Mouse (Mus musculus): ENCODE results near the gene Tvp23a. TPM values are rescaled to one million over a fixed set of nuclear protein-coding genes. Genes with fewer than 3 reads are reported as not detected.

The Tvp23a gene
- 27.4 and 32.4 TPM in 2 replicates for polyA plus RNA-seq (2012; rRNA removed)

- peak; percentile 79 to 96 for DNase-seq (ENCODE audit: extremely low spot score in 1 of 2, low spot score in 1 of 2)
These were observed at the start of gene Tvp23a for GRCm38 (mm10) chr16:10447264-10447594. Tvp23a (minus strand) TSS chr16:10447362.

GRCm38 (mm10) chr16:10495824-10496298 lies 48.7 kb upstream of the Tvp23a start:
- no peak for DNase-seq (ENCODE audit: extremely low spot score in 1 of 2, low spot score in 1 of 2)

- DNase-seq (ENCODE audit: extremely low spot score in 1 of 2, low spot score in 1 of 2): no peak
These were observed 45.4 kb upstream of the Tvp23a start for GRCm38 (mm10) chr16:10492587-10492986.

GRCm38 (mm10) chr16:10491716-10492115 lies 44.6 kb upstream of the Tvp23a start:
- DNase-seq (ENCODE audit: extremely low spot score in 1 of 2, low spot score in 1 of 2): no peak

DNA sequence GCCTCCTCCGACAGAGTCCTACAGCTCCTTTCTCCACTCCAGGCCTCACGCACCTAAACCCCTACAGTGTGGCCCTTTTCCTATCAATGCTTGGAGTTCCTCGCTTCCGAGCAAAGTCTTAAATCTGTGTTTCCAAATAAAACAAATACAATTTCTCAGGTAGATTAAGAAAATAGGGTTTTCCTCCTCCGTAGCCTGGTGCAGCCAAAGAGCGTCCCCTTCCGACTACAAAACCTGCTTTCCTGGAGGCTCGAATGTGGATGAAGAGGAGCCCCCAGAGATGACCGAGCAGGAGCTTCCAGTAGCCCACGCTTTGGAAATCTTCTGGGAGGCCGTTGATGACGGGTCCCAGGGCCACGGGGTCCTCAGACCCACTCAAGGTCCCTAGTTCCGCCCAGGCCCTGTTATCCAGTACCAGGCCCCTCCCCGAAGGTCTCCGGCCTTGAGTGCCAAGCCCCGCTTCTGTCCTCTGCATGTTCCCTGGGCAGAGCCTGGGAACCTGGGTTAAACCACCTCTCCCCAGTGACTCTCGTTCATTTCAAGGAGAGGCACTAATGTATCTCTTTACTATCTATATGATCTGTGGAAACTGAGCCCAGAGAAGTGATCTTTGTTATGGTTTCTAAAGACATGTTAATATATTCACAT lies 43.5 kb upstream of the Tvp23a start:
- DNase-seq (ENCODE audit: extremely low spot score in 1 of 2, low spot score in 1 of 2): no peak

DNA sequence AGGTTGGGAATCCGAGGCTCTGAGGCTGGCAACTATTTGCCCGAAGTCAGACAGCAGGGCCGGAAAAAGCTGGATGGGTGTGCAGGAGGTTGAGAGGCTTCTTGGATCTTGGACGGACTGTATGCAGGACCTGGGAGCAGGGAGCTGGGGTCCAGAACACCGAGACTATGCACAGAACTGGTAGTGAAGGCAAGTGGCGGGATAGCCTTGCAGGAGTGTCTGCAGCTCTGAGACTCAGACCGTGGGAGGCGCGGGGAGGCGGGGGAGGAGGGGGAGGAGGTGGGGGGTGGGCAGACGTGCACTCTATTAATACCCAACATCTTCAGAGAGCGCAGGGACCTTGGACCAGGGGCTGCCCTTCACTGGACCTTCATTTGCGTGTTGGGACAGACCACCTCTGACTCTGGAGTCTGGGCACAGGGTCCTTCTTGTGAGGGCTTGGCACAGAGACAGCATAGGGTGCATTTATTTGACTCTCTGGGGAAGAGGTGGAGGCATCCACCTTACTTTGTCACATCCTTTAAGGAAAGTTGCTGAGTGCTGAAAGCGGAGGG lies 42.8 kb upstream of the Tvp23a start:
- no peak for DNase-seq (ENCODE audit: extremely low spot score in 1 of 2, low spot score in 1 of 2)

DNA sequence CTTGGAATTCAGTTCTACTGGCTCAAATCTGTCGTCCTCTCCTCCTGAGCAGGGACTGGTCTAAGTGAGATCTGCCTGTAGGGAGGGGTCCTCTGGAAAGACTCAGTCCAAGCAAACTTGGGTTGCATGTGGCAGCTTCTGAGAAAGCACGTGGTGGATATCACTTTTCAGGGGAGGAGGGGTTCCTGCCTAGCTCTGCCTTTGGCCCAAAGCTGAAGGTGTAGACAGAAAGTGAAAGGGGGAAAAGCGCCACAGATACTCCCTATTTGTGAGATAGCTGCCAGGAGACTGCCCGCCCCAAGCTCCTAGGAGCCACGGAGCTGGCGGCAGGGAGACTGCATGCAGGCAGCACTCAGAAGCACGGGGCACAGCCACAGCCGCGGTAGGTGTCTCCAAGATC lies 42.3 kb upstream of the Tvp23a start:
- DNase-seq (ENCODE audit: extremely low spot score in 1 of 2, low spot score in 1 of 2): no peak

DNA sequence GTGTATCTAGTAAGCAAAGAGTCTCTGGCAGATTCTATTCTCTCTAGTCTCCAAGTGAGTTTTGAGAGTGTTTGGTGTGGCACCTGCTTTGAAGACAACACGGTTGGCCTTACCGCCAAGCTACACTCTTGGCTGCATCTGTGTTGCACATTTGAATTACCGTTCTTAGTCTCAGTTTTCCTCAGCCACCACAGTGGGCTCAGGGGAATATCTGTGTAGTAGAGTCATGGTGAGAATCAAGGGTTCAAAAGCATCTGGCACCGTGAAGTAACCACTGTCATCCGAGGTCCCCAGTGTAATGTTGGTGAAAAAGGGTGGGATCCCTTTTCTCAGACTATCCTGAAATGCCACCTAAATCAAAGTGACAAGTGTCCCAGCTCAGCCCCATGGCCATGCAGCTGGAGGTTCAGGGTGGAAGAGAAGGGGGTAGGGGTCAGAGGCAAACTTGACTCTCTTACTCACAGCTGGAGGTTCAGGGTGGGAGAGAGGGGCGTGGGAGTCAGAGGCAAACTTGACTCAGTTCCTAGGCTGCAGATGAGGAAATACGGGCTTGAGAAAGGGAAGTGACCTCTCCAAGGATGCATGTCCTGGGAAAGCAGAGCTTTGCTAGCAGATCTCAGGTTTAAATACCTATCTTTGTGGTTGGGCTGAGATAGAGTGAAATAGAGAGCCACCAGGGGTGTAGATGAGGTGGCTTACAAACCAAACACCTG lies 41.8 kb upstream of the Tvp23a start:
- no peak for DNase-seq (ENCODE audit: extremely low spot score in 1 of 2, low spot score in 1 of 2)

DNA sequence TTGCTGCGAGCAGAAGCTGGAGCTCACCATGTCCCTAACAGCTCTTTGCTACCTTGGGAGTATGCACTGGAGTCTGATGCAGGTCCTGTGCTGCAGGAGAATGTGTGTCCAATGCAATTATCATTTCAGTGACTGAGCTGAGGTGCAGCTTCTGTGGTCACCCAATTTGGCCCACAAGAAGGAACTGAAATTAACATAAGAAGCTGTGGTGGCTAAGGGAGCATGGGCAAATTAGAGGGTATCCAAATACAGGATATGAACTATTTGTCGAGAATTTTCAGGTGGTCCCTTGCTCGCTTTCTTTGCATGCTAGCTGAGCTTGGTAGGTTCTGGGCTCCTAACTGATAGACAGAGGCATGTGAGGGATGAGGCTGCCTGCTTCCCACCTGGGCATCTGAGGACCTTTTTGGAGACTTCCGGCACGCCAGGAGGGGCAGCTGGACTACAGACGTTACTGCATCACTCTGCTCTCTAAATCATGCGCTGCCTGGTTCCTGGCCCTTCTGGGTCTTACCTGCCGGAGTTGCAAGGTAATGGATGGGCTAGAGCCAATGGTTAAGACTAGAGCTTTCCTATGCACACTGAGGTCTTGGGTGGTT lies 40.8 kb upstream of the Tvp23a start:
- DNase-seq (ENCODE audit: extremely low spot score in 1 of 2, low spot score in 1 of 2): no peak

DNA sequence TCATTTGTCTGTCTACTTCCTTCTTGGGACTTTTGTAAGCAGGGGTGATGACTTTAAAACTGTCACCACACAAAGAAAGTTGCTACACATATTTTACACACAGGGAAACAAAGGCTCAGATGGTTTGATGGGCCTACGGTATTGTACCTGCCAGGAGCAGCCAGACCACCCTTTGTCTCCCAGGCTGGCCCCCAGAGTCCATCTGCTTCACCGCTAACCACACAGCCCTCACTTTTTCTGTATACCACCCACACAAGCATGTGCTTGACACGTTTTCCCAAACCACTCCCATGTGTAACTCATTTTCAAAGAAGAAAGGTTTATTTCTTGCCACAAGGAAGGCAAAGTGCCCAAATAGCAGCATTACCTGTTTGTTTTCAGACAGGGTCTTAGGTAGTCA lies 39.8 kb upstream of the Tvp23a start:
- no peak for DNase-seq (ENCODE audit: extremely low spot score in 1 of 2, low spot score in 1 of 2)

- no peak for DNase-seq (ENCODE audit: extremely low spot score in 1 of 2, low spot score in 1 of 2)
These were observed 35.2 kb upstream of the Tvp23a start for GRCm38 (mm10) chr16:10482343-10482742.

DNA sequence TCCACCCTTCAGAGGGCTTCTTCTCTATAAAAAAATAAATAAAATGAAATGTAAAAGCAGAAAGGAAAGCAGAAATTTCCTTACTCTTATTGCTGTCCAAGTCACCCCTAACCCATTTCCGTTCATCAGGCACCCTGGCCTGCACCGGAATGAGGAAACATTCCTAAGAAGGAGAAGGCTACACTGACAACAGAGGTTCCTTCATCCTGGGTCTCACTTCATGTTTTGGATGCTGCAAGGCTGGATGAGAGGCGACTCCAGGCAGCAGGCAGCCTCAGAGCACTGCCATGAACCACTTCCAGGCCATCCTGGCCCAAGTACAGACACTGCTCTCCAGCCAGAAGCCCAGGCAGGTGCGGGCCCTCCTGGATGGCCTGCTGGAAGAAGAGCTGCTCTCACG lies 32.7 kb upstream of the Tvp23a start, which contains the start of gene Ciita:
Ciita (plus strand) TSS at position 203 of the 400 bp plus-strand sequence.
- DNase-seq (ENCODE audit: extremely low spot score in 1 of 2, low spot score in 1 of 2): no peak

DNA sequence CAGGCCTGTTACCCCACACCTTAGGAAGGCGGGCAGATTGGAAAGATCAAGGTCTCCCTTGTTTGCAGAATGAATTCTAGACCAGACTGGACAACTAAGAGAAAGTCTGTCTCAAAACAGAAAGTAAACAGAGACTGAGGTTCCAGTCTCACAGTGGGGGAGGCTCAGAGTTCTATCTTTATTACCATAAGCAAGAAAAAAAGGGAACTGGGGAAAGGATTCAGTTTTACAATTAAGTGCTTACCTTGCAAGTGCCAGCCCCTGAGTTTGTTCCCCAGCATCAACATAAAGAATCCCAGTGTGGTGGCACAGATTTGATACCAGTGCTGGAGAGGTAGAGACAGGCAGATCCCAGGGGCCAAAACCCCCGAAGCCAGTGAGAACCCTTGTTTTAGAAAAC lies 28.8 kb upstream of the Tvp23a start:
- no peak for DNase-seq (ENCODE audit: extremely low spot score in 1 of 2, low spot score in 1 of 2)

DNA sequence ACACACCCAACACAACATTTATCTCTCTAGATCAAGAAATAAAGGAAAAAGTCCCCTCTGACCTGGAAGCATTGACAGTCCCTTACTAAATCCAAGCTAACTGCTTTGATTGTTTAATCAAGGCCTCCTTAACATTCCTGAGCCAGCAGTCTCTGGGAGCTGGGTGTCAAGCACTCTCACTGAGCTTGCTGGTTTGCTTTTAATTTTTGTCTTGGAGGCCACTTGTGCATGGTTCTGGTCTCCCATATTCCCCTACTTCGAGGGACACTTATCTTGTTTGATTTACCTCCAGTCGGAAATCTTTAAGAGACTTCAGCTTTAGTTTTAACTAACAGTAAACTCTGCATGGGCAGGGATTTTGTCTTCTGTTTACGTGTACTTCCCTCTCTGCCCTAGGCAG lies 27.8 kb upstream of the Tvp23a start:
- no peak for DNase-seq (ENCODE audit: extremely low spot score in 1 of 2, low spot score in 1 of 2)

DNA sequence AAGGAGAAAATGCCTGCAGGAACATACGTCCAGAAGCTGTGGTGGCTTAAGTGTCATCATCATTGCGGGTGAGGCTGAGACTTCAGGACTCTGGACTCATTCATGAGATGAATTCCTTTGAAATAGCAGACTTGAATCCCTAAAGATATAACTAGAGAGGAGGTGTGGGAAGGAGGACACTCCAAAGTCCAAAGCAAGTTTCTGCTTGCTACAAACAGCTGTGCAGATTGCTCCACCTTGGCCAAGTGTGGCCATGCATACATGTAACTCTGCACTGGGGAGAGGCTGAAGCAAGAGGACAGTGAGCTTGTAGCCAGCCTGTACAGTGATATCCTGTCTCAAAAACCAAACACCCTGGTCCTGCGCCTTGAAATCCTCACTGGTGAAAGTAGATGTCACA lies 24.8 kb upstream of the Tvp23a start:
- no peak for DNase-seq (ENCODE audit: extremely low spot score in 1 of 2, low spot score in 1 of 2)

GRCm38 (mm10) chr16:10468201-10468600 lies 21.0 kb upstream of the Tvp23a start:
- DNase-seq (ENCODE audit: extremely low spot score in 1 of 2, low spot score in 1 of 2): no peak

DNA sequence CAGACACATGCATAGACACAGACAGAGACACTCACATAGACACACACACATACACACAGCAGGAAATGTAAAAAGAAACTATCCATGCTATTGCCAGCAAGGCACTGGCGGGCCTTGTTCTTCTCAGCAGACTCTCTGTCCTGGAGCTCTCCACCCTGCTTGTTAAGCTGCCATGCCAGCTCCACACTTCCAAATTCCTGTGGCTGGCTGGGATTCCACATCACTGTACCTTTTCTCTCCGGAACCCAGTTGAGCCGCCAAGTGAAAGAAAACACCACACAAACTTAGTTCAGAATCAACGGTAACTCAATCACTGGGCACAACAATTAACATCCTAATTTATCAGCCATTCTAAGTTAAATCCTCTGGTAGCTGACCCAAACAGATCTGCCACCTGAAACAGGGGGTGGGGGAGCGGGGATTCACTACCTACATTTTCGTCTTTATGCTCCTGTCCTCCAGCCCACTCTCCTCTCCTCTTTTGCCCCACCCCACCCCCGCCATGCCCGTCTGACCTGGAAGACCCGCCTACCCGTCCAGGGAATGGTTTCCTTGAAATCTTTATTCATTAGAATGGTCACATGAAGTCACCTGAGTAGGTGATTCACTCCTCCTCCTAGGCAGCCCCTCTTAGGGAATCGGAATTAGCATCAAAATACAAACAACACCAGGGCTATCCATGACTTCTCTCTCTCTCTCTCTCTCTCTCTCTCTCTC lies 20.4 kb upstream of the Tvp23a start:
- no peak for DNase-seq (ENCODE audit: extremely low spot score in 1 of 2, low spot score in 1 of 2)

DNA sequence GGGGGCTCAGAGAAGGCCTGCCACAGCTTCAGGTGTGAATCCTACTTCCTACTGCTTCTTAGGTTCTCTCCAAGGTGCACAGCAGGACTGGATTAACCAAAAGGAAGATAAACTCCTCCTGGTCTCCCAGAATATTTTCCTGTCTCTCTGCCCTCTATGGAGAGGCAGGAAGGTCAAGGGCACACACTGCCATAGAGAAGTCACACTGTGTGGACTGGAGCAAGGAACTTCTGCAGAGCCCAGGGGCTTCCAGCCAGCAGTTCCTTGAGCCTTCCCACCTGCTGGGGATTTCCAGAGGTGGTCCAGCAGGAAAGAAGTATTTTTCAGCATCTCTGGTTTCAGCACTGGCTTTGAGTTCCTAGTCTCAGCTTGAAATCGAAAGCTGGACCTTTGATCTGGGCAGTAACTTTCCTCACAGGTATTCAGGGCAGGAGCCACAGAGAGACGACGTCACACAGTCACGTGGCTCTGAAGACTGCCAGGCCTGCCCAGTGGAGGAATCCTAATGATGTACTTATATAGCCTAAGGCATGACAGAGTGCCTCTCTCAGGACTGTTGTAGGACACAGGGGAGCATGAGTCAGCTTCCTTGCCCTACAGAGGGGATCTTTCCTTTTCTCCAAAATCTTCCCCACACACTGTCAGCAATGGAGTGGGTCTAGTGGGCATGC lies 18.0 kb upstream of the Tvp23a start:
- DNase-seq (ENCODE audit: extremely low spot score in 1 of 2, low spot score in 1 of 2): no peak

DNA sequence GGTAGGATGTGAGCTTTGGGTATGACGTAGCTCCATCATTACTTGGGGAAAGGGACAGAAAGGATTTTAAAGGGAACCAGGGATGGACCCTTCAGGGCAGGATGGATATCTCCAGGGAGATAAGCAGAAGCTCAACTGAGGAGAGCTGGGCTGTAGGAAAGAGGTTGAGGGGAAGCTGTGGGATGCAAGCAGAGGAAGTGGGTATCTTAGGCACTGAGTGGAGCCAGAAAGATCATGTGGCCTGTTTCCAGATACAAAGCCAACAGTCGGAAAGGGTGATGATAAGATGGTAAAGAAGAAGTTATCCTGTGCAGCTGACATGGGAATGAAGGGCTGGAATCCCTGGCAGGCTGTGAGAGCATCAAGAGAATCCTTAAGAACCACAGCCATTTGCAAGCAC lies 14.0 kb upstream of the Tvp23a start:
- no peak for DNase-seq (ENCODE audit: extremely low spot score in 1 of 2, low spot score in 1 of 2)

- no peak for DNase-seq (ENCODE audit: extremely low spot score in 1 of 2, low spot score in 1 of 2)
These were observed 13.0 kb upstream of the Tvp23a start for GRCm38 (mm10) chr16:10460188-10460587.

Data from frontal cortex, adult 2 months (tissue).